In genomic region chr8:53869997-53870596, GRCm38 (mm10) we compare ENCODE assay signal across 8 mouse cellular contexts.
DNase-seq lines count a peak whose midpoint lies in the region; ATAC-seq lines count a peak whose summit lies in the region.

No protein-coding gene starts in this region.

- 64% methylated on average over 8 of the region's 8 CpGs for WGBS in neural tube, embryonic 11.5 days

- no peaks in the 10 kb centered on the region for H3K9me3 ChIP-seq in neural tube, embryonic 11.5 days (ENCODE audit: control insufficient read depth, low read length)

- no peak overlapping the region for H3K4me3 ChIP-seq in neural tube, embryonic 11.5 days (ENCODE audit: low read depth, low read length)

- no peaks in the 10 kb centered on the region for H3K36me3 ChIP-seq in neural tube, embryonic 11.5 days (ENCODE audit: control insufficient read depth, insufficient read depth, low read length)

- DNase-seq in frontal cortex, postnatal 10 days (ENCODE audit: low spot score in 2 of 2): no peak
- no peak for DNase-seq in neural tube, embryonic 11.5 days (ENCODE audit: low spot score)
- no peak for DNase-seq in neural tube, embryonic 10.5 days (ENCODE audit: extremely low spot score, low spot score)
- DNase-seq in embryo, embryonic 9.5 days (ENCODE audit: extremely low spot score): peak; percentile 34
- DNase-seq in lung, postnatal 36 days: peak; percentile 35
- no peak for DNase-seq in right cerebral cortex, postnatal 14 days
- DNase-seq in spleen, postnatal 10 days (ENCODE audit: low spot score in 2 of 2): no peak

- no peaks in the 10 kb centered on the region for H3K4me1 ChIP-seq in neural tube, embryonic 11.5 days (ENCODE audit: control insufficient read depth, insufficient read depth, low read length)

- ATAC-seq in frontal cortex, adult (ENCODE audit: low TSS enrichment): peak; percentile 80
- peak; percentile 81 for ATAC-seq in neural tube, embryonic 11.5 days (ENCODE audit: insufficient read depth, low FRiP score, low TSS enrichment)

- H3K9ac ChIP-seq in neural tube, embryonic 11.5 days (ENCODE audit: low read length): no peak overlapping the region

- no peaks in the 10 kb centered on the region for H3K27me3 ChIP-seq in neural tube, embryonic 11.5 days (ENCODE audit: control insufficient read depth, insufficient read depth, low read length)

- no peak overlapping the region for H3K4me2 ChIP-seq in neural tube, embryonic 11.5 days (ENCODE audit: low read depth)

- H3K27ac ChIP-seq in neural tube, embryonic 11.5 days (ENCODE audit: low read depth, low read length): no peak overlapping the region

Comparison
In these comparisons a context has a peak if more than half of its experiments do, and no peak if none do; other contexts are left out.
1. DNase-seq: peak in embryo, embryonic 9.5 days (single experiment) and lung, postnatal 36 days (single experiment); none in frontal cortex, postnatal 10 days (0 of 2), neural tube, embryonic 11.5 days (single experiment), neural tube, embryonic 10.5 days (single experiment), right cerebral cortex, postnatal 14 days (single experiment) and spleen, postnatal 10 days (0 of 2).